Mouse (Mus musculus) erythroblast, embryonic 14.5 days (primary cell): ENCODE data around the gene Rnf5. TPM values are rescaled to one million over a fixed set of nuclear protein-coding genes. Genes with fewer than 3 reads are reported as not detected.
A peak's percentile ranks its signal among the peaks of the same experiment; 100 is the strongest.

Source experiments
- H3K27me3 ChIP-seq: 2 replicates; pipeline ENCODE4 v1.6.1; 2012; ENCODE audit warnings: inconsistent platforms; ENCODE audit not compliant: control insufficient read depth
- H3K36me3 ChIP-seq: 2 replicates; pipeline ENCODE4 v1.6.1; 2012; ENCODE audit warnings: mild to moderate bottlenecking, inconsistent platforms; ENCODE audit not compliant: control insufficient read depth
- H3K4me1 ChIP-seq: 2 replicates; pipeline ENCODE4 v1.6.1; 2012; ENCODE audit warnings: inconsistent platforms; ENCODE audit not compliant: control insufficient read depth
- H3K4me3 ChIP-seq: replicated peaks from 2 replicates; pipeline ENCODE3; 2012; ENCODE audit warnings: moderate library complexity, mild to moderate bottlenecking, inconsistent platforms
- H3K9me3 ChIP-seq: 2 replicates; pipeline ENCODE4 v1.6.1; 2012; ENCODE audit warnings: low read length, inconsistent platforms, mixed read lengths; ENCODE audit not compliant: control insufficient read depth
- GATA1 ChIP-seq: IDR thresholded peaks from 2 replicates; pipeline ENCODE4 v1.6.1; 2012; ENCODE audit warnings: low read length, inconsistent platforms, mixed read lengths
- TAL1 ChIP-seq: IDR thresholded peaks from 3 replicates; pipeline ENCODE4 v1.6.1; 2012; ENCODE audit warnings: low read length, inconsistent platforms, mixed read lengths
- polyA plus RNA-seq: library from polyadenylated mRNA; stranded (reverse); fragments of >175 nt; gene quantifications from 2 replicates; pipeline ENCODE4 v1.2.3, GENCODE M21; 2012

Rnf5 gene
- polyA plus RNA-seq, 1 experiment = 16.2 TPM

GRCm38 (mm10) chr17:34645831-34646511 lies 42.5 kb upstream of the Rnf5 start:
- no peak for TF ChIP-seq GATA1
- no peak for TF ChIP-seq TAL1
- Histone ChIP-seq H3K27me3 (peaks cover 14% of the 10 kb centered on the region), H3K36me3 (peaks cover 28% of the 10 kb centered on the region), H3K4me1 (peaks cover 41% of the 10 kb centered on the region), H3K9me3 (no peaks in the 10 kb centered on the region), H3K4me3 (peak overlapping the region; percentile 87)

- TF ChIP-seq GATA1 = no peak
- Histone ChIP-seq H3K4me3 (peak overlapping the region; percentile 87), H3K9me3 (no peaks in the 10 kb centered on the region), H3K36me3 (peaks cover 22% of the 10 kb centered on the region), H3K4me1 (peaks cover 41% of the 10 kb centered on the region), H3K27me3 (peaks cover 17% of the 10 kb centered on the region)
These were observed 41.9 kb upstream of the Rnf5 start for GRCm38 (mm10) chr17:34645256-34645829.

DNA sequence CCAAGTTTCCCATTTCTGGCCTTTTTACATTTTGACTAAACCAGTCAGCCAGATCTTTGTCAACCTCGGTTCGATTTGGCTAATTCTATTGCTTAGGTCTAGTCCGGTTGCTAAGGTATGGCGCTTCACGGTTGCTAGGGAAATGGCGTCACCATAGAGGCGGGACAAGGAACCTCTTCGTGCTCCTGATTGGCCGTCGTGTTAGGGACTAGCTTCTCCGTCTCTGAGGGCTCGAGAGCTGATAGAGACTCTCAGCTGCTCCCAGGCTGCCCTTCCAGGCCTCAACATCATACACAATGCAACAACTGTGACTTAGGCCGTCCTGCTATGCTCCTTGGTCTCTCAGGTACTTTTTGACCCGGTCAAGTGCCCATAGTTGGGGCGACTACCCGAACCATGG lies 41.1 kb upstream of the Rnf5 start, which contains the start of gene Fkbpl:
TSS of gene Fkbpl (plus strand) at position 157 of the 400 bp plus-strand sequence.
- TF ChIP-seq TAL1 = no peak
- TF ChIP-seq GATA1 = no peak
- Histone ChIP-seq H3K36me3 (peaks cover 14% of the 10 kb centered on the region), H3K4me3 (peak within 1 kb of the TSS; percentile 87), H3K27me3 (peaks cover 21% of the 10 kb centered on the region), H3K9me3 (no peaks in the 10 kb centered on the region), H3K4me1 (peaks cover 41% of the 10 kb centered on the region)

GRCm38 (mm10) chr17:34643944-34644343 lies 40.5 kb upstream of the Rnf5 start:
- peaks cover 41% of the 10 kb centered on the region for H3K4me1 ChIP-seq
- H3K36me3 ChIP-seq = peaks cover 8% of the 10 kb centered on the region
- H3K9me3 ChIP-seq = no peaks in the 10 kb centered on the region
- no peak for TF ChIP-seq GATA1
- no peak for TF ChIP-seq TAL1
- no peak overlapping the region for H3K4me3 ChIP-seq
- peaks cover 26% of the 10 kb centered on the region for H3K27me3 ChIP-seq

DNA sequence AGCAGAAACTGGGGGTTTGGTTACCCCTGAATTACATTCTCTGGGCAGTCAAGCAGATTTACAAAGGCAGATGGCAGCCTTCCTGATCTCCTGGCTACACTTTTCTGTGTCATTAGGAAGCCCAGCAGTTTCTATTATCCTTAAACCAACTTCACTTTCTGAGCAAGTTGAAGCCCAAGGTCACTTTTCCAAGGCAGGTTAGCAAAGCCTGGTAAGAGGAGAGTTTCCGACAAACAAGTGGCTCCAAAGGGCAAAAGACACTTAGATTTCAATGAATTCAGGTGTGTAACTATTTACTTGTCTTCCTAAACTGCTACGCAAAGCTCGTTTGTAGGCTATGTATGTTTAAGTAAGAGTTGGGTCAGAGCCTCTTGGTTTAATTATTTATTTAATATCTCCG lies 39.9 kb upstream of the Rnf5 start:
- H3K27me3 ChIP-seq = peaks cover 26% of the 10 kb centered on the region
- H3K4me1 ChIP-seq = peaks cover 38% of the 10 kb centered on the region
- no peak overlapping the region for H3K4me3 ChIP-seq
- H3K36me3 ChIP-seq = peaks cover 2% of the 10 kb centered on the region
- no peaks in the 10 kb centered on the region for H3K9me3 ChIP-seq
- TF ChIP-seq TAL1 (no peak), GATA1 (no peak)

DNA sequence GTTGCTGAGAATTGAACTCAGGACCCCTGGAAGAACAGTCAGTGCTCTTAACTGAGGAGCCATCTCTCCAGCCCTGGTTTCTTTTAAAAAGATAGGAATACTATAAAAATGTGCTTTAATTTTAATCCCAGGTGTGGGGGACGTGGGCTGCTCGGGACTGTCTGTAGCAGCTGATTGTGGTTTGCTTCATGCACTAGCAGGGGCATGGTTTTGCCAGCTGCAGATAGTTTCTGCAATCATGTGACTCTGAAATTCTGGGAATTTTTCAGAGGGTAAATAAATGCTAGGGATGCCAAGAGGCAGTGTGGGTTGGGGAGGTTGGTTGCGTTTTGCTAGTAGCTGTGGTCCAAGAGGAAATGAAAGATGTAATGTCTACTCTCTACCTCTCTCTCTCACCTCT lies 38.5 kb upstream of the Rnf5 start:
- H3K4me1 ChIP-seq = peaks cover 26% of the 10 kb centered on the region
- H3K27me3 ChIP-seq = peaks cover 26% of the 10 kb centered on the region
- H3K9me3 ChIP-seq = no peaks in the 10 kb centered on the region
- no peak for TF ChIP-seq GATA1
- no peak for TF ChIP-seq TAL1
- no peak overlapping the region for H3K4me3 ChIP-seq
- no peaks in the 10 kb centered on the region; the same call in 1 of the 2 replicates for H3K36me3 ChIP-seq

- H3K4me3 ChIP-seq = no peak overlapping the region
- peaks cover 18% of the 10 kb centered on the region for H3K4me1 ChIP-seq
- no peaks in the 10 kb centered on the region; the same call in 1 of the 2 replicates for H3K36me3 ChIP-seq
- TF ChIP-seq GATA1 (no peak), TAL1 (no peak)
- peaks cover 26% of the 10 kb centered on the region for H3K27me3 ChIP-seq
- H3K9me3 ChIP-seq = no peaks in the 10 kb centered on the region
These were observed 37.5 kb upstream of the Rnf5 start for GRCm38 (mm10) chr17:34640778-34641601.

GRCm38 (mm10) chr17:34639461-34640255 lies 36.2 kb upstream of the Rnf5 start:
- Histone ChIP-seq H3K9me3 (no peaks in the 10 kb centered on the region), H3K4me1 (peaks cover 5% of the 10 kb centered on the region), H3K4me3 (no peak overlapping the region), H3K27me3 (peaks cover 31% of the 10 kb centered on the region), H3K36me3 (no peaks in the 10 kb centered on the region)
- no peak for TF ChIP-seq TAL1
- no peak for TF ChIP-seq GATA1

DNA sequence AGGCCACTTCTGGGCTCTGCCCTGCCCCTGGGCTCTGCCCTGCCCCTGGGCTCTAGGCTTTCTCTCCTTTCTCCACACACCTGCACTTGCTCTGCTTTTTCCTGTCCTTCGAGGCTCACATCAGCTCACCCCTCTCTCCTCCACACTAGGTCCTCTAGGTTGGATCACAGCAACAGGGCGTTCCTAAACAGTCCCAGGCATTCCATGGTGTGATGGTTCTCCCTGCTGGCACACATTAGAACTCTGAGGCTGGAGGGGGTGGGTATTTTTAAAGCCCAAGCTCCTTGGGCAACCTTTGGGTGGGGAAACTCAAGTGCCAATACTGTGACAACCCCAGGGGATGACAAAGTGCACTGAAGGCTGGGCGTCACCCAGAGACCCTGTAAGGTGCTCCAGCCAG lies 34.0 kb upstream of the Rnf5 start:
- H3K4me1 ChIP-seq = peaks cover under 1% of the 10 kb centered on the region

More for the DNA sequence above, 34.0 kb upstream of the Rnf5 start:
- no peaks in the 10 kb centered on the region for H3K9me3 ChIP-seq
- H3K36me3 ChIP-seq = no peaks in the 10 kb centered on the region
- H3K4me3 ChIP-seq = no peak overlapping the region
- TF ChIP-seq GATA1 (no peak), TAL1 (no peak)
- peaks cover 44% of the 10 kb centered on the region for H3K27me3 ChIP-seq
